Mouse (Mus musculus) midbrain, postnatal 0 days (tissue): Measurements from ENCODE around the gene Arhgap20. TPM values are rescaled to one million over a fixed set of nuclear protein-coding genes. Genes with fewer than 3 reads are reported as not detected.

Experiments
- ATAC-seq: fragments of 200-750 bp; cut with Nextera tagmentation; 2 replicates; pipeline ENCODE4 v1.8.0; 2017; ENCODE audit warnings: moderate number of reproducible peaks, mild to moderate bottlenecking, moderate TSS enrichment, moderate library complexity; ENCODE audit not compliant: low FRiP score
- DNase-seq: peaks from one replicate; pipeline ENCODE4 v3.0.0-alpha.2; 2015; ENCODE audit warnings: low spot score
- H3K27ac ChIP-seq: fragments of 300-500 bp; sonication (generic); 2 replicates; pipeline ENCODE4 v1.5.1; 2014; ENCODE audit warnings: low read depth, mild to moderate bottlenecking, low read length, mixed read lengths
- H3K27me3 ChIP-seq: fragments of 300-500 bp; sonication (generic); 2 replicates; pipeline ENCODE4 v1.6.1; 2014; ENCODE audit warnings: low read length, control low read depth, mixed read lengths; ENCODE audit not compliant: insufficient read depth
- H3K36me3 ChIP-seq: fragments of 300-500 bp; sonication (generic); 2 replicates; pipeline ENCODE4 v1.6.1; 2014; ENCODE audit warnings: low read length, control low read depth, mixed read lengths; ENCODE audit not compliant: insufficient read depth
- H3K4me1 ChIP-seq: fragments of 300-500 bp; sonication (generic); 2 replicates; pipeline ENCODE4 v1.6.1; 2014; ENCODE audit warnings: mild to moderate bottlenecking, control low read depth, antibody characterized with exemption, low read length, mixed read lengths; ENCODE audit not compliant: insufficient read depth
- H3K4me2 ChIP-seq: fragments of 300-500 bp; sonication (generic); 2 replicates; pipeline ENCODE4 v1.6.1; 2014; ENCODE audit warnings: low read depth, mild to moderate bottlenecking, low read length, mixed read lengths; ENCODE audit not compliant: poor library complexity, severe bottlenecking
- H3K4me3 ChIP-seq: fragments of 300-500 bp; sonication (generic); 2 replicates; pipeline ENCODE4 v1.5.1; 2014; ENCODE audit warnings: low read depth, mild to moderate bottlenecking, low read length, moderate library complexity
- H3K9ac ChIP-seq: fragments of 300-500 bp; sonication (generic); replicated peaks from 2 replicates; pipeline ENCODE4 v1.6.1; 2014; ENCODE audit warnings: mild to moderate bottlenecking, low read length, moderate library complexity, mixed read lengths; ENCODE audit not compliant: poor library complexity, severe bottlenecking
- H3K9me3 ChIP-seq: fragments of 300-500 bp; sonication (generic); 2 replicates; pipeline ENCODE4 v1.6.1; 2016; ENCODE audit warnings: low read length, control low read depth
- CTCF ChIP-seq: IDR thresholded peaks from 2 replicates; pipeline ENCODE4 v1.5.1; 2016; ENCODE audit warnings: antibody characterized with exemption, mild to moderate bottlenecking
- WGBS: fragments of 180-500 bp; shearing (Covaris S2); extraction: QIAGEN DNeasy Blood & Tissue Kit; methylation state at CpG from one replicate; pipeline ENCODE4 v1.1.7; 2014; 5-methylcytosine and 5-hydroxymethylcytosine counted together
- polyA plus RNA-seq: library from polyadenylated mRNA; unstranded; fragments of >200 nt; fragmentation: Nextera tagmentation; extraction: Ambion mirVana; gene quantifications from 2 replicates; pipeline ENCODE4 v1.2.1, GENCODE M21; 2015
- total RNA-seq: library from RNA; depleted of rRNA; stranded (reverse); fragments of >200 nt; gene quantifications from 2 replicates; pipeline ENCODE4 v1.2.3, GENCODE M21; 2014

The Arhgap20 gene
- total and polyA plus RNA-seq, 2 experiments from 2014 or later, result 28.2 to 36.1 TPM

GRCm38 (mm10) chr9:51845796-51846195 is 80.7 kb downstream of the Arhgap20 start:
- Histone ChIP-seq H3K9me3 (no peaks in the 10 kb centered on the region), H3K4me3 (no peak overlapping the region), H3K27me3 (no peaks in the 10 kb centered on the region), H3K27ac (no peak overlapping the region), H3K4me2 (no peak overlapping the region), H3K36me3 (peaks cover 33% of the 10 kb centered on the region), H3K4me1 (no peaks in the 10 kb centered on the region), H3K9ac (no peak overlapping the region)
- 92% methylated on average over 10 of the region's 10 CpGs for WGBS
- no peak for ATAC-seq
- TF ChIP-seq CTCF, result no peak
- DNase-seq, result no peak

- no peak overlapping the region for H3K4me2 ChIP-seq
- TF ChIP-seq CTCF, result no peak
- peaks cover 25% of the 10 kb centered on the region for H3K36me3 ChIP-seq
- no peaks in the 10 kb centered on the region for H3K9me3 ChIP-seq
- no peaks in the 10 kb centered on the region for H3K4me1 ChIP-seq
- ATAC-seq, result no peak
- no peak overlapping the region for H3K9ac ChIP-seq
- no peaks in the 10 kb centered on the region for H3K27me3 ChIP-seq
- DNase-seq, result no peak
- no peak overlapping the region for H3K4me3 ChIP-seq
- 92% methylated on average over 5 of the region's 5 CpGs for WGBS
- H3K27ac ChIP-seq, result no peak overlapping the region
Measured at GRCm38 (mm10) chr9:51853772-51854171, 88.6 kb downstream of the Arhgap20 start.

- WGBS, result 86% methylated on average over 3 of the region's 3 CpGs
Measured at GRCm38 (mm10) chr9:51864273-51864672, 99.1 kb downstream of the Arhgap20 start.

GRCm38 (mm10) chr9:51866634-51867033 is 101.5 kb downstream of the Arhgap20 start:
- Histone ChIP-seq H3K4me3 (no peak overlapping the region), H3K9ac (no peak overlapping the region), H3K4me2 (no peak overlapping the region), H3K27ac (no peak overlapping the region), H3K27me3 (no peaks in the 10 kb centered on the region), H3K9me3 (no peaks in the 10 kb centered on the region), H3K4me1 (no peaks in the 10 kb centered on the region), H3K36me3 (no peaks in the 10 kb centered on the region)
- no peak for TF ChIP-seq CTCF
- no peak for DNase-seq
- ATAC-seq, result no peak
- WGBS, result 56% methylated on average over 4 of the region's 4 CpGs

More at GRCm38 (mm10) chr9:51864273-51864672, 99.1 kb downstream of the Arhgap20 start:
- no peak overlapping the region for H3K9ac ChIP-seq
- DNase-seq, result no peak
- H3K9me3 ChIP-seq, result no peaks in the 10 kb centered on the region
- no peak overlapping the region for H3K4me2 ChIP-seq
- H3K4me1 ChIP-seq, result no peaks in the 10 kb centered on the region
- H3K27ac ChIP-seq, result no peak overlapping the region
- no peaks in the 10 kb centered on the region for H3K36me3 ChIP-seq
- H3K4me3 ChIP-seq, result no peak overlapping the region
- no peak for TF ChIP-seq CTCF
- no peak for ATAC-seq
- no peaks in the 10 kb centered on the region for H3K27me3 ChIP-seq

- H3K27ac ChIP-seq, result no peak overlapping the region
- TF ChIP-seq CTCF, result no peak
- no peak overlapping the region for H3K9ac ChIP-seq
- ATAC-seq (no peak), DNase-seq (no peak)
- H3K4me3 ChIP-seq, result no peak overlapping the region
- no peaks in the 10 kb centered on the region for H3K9me3 ChIP-seq
- H3K4me2 ChIP-seq, result no peak overlapping the region
- H3K36me3 ChIP-seq, result no peaks in the 10 kb centered on the region
- WGBS, result 89% methylated on average over 4 of the region's 4 CpGs
- no peaks in the 10 kb centered on the region for H3K4me1 ChIP-seq
- H3K27me3 ChIP-seq, result no peaks in the 10 kb centered on the region
Measured at GRCm38 (mm10) chr9:51869056-51869455, 103.9 kb downstream of the Arhgap20 start.

GRCm38 (mm10) chr9:51874348-51874747 is 109.2 kb downstream of the Arhgap20 start:
- DNase-seq (no peak), ATAC-seq (no peak)
- Histone ChIP-seq H3K36me3 (no peaks in the 10 kb centered on the region), H3K27me3 (no peaks in the 10 kb centered on the region), H3K9me3 (no peaks in the 10 kb centered on the region), H3K4me2 (no peak overlapping the region), H3K9ac (no peak overlapping the region), H3K27ac (no peak overlapping the region), H3K4me3 (no peak overlapping the region), H3K4me1 (no peaks in the 10 kb centered on the region)
- 53% methylated on average over 4 of the region's 4 CpGs for WGBS
- no peak for TF ChIP-seq CTCF
